Mouse (Mus musculus): ENCODE measurements at regions not wholly inside any gene's neighbourhood (a gene's known extent, or its start where the extent isn't known, plus 50 kb on each side); places are given as distances from the start of the nearest gene placed in this dataset.

DNA sequence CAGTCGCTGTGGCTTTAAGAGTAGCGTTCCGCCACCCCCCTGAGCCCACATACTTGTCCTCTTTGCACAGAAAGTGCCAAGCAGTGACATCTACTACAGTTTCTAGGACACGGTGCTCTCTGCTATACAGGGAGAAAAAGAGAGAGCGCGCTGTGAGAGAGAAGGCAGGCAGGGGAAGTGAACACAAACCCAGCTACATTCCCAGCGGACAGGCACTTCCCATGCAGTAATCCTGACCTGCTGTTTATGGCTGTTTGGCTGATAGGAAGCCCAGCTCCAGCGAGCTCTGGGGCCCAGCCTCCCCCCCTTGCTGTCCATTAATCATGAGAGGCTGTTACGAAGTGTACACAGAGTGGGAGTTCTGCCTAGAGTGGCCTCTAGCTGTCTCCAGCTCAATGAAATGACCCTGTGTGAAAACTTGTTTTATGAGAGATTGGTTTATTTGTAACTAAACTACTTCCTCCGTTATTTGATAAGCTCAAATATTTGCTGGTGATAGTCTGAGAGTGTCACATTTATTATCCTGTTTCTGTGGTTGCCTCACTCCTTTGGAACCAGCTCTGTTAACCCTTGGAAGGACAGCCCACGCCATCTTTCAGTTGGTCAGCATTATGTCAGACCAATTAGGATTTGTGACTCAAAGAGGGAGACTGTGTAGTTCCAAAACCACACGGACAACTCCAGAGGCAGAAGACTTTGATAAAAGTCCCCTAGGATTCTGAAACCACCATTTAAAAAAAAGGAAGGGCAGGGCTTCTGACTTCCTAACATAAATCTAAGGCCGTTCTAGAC is 164.2 kb downstream of the Spry2 start:
- WGBS = 1% methylated on average over 13 of the region's 13 CpGs
- Histone ChIP-seq H3K36me3 (ENCODE audit: control insufficient read depth, insufficient read depth, low read length) (no peaks in the 10 kb centered on the region), H3K4me1 (ENCODE audit: control insufficient read depth, insufficient read depth, low read length) (peaks cover 22% of the 10 kb centered on the region), H3K9me3 (replicated peaks; ENCODE audit: control insufficient read depth, low read length, poor library complexity, severe bottlenecking) (no peaks in the 10 kb centered on the region), H3K4me3 (ENCODE audit: low read depth, low read length) (peak overlapping the region; percentile 39), H3K27ac (ENCODE audit: low read length) (peak overlapping the region; percentile 85), H3K4me2 (ENCODE audit: low read length) (peak overlapping the region; percentile 77), H3K27me3 (ENCODE audit: control insufficient read depth, insufficient read depth, low read depth, low read length) (no peaks in the 10 kb centered on the region), H3K9ac (ENCODE audit: low read depth, low read length) (peak overlapping the region; percentile 67)
- ATAC-seq = peak; percentile 92

DNA sequence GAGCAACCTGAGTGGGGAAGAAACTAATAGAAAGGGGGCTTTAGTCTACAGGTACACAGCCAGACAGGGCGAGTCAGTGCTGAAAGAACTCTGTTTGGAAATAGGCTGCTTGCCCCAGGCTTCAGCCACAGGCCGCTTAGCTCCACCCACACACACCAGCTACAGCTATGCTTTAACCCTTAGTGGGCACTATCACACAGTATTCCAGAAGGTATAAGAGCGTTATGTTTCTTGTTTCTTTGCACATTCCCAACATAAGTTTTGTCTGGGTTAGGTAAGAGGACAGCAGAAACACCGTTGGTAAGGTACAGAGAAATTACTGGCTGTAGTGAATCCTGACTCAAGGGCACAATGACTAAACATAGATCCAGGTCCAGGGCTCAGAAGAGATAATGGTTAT is 165.8 kb downstream of the Spry2 start:
- 7% methylated on average over 4 of the region's 4 CpGs for WGBS
- Histone ChIP-seq H3K4me1 (ENCODE audit: control insufficient read depth, insufficient read depth, low read length) (peaks cover 22% of the 10 kb centered on the region), H3K27me3 (ENCODE audit: control insufficient read depth, insufficient read depth, low read depth, low read length) (no peaks in the 10 kb centered on the region), H3K36me3 (ENCODE audit: control insufficient read depth, insufficient read depth, low read length) (no peaks in the 10 kb centered on the region), H3K4me2 (ENCODE audit: low read length) (peak overlapping the region; percentile 2; the same call in 1 of the 2 replicates), H3K9ac (ENCODE audit: low read depth, low read length) (no peak overlapping the region), H3K4me3 (ENCODE audit: low read depth, low read length) (no peak overlapping the region), H3K27ac (ENCODE audit: low read length) (no peak overlapping the region), H3K9me3 (replicated peaks; ENCODE audit: control insufficient read depth, low read length, poor library complexity, severe bottlenecking) (no peaks in the 10 kb centered on the region)
- ATAC-seq = no peak

DNA sequence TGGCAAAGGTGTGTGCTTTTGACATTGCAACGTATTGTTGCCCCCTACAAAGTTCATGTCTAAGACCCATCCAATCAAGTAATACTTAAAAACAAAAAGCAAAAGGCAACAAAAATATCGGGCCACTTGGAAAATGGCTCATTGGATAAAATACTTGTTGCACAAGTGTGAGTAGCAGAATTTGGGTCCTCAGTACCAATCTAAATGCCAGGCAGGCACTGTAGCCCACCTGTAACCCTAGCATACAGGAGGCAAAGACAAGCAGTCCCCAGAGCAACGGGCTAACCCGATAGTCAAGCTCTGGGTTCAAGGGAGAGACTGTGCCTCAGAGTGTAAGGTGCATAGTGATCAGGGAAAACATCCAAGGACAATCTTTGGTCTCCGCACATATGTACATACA is 167.8 kb downstream of the Spry2 start:
- no peak overlapping the region for H3K9ac ChIP-seq (ENCODE audit: low read depth, low read length)
- H3K27me3 ChIP-seq (ENCODE audit: control insufficient read depth, insufficient read depth, low read depth, low read length) = no peaks in the 10 kb centered on the region
- H3K4me2 ChIP-seq (ENCODE audit: low read length) = no peak overlapping the region
- no peaks in the 10 kb centered on the region for H3K9me3 ChIP-seq (replicated peaks; ENCODE audit: control insufficient read depth, low read length, poor library complexity, severe bottlenecking)
- H3K27ac ChIP-seq (ENCODE audit: low read length) = no peak overlapping the region
- WGBS = 89% methylated on average over 5 of the region's 5 CpGs
- ATAC-seq = no peak
- no peak overlapping the region for H3K4me3 ChIP-seq (ENCODE audit: low read depth, low read length)
- no peaks in the 10 kb centered on the region for H3K36me3 ChIP-seq (ENCODE audit: control insufficient read depth, insufficient read depth, low read length)
- peaks cover 22% of the 10 kb centered on the region for H3K4me1 ChIP-seq (ENCODE audit: control insufficient read depth, insufficient read depth, low read length)

GRCm38 (mm10) chr14:105725741-105726140 is 170.9 kb downstream of the Spry2 start:
- Histone ChIP-seq H3K27me3 (ENCODE audit: control insufficient read depth, insufficient read depth, low read depth, low read length) (no peaks in the 10 kb centered on the region), H3K27ac (ENCODE audit: low read length) (no peak overlapping the region), H3K9me3 (replicated peaks; ENCODE audit: control insufficient read depth, low read length, poor library complexity, severe bottlenecking) (no peaks in the 10 kb centered on the region), H3K36me3 (ENCODE audit: control insufficient read depth, insufficient read depth, low read length) (no peaks in the 10 kb centered on the region), H3K4me1 (ENCODE audit: control insufficient read depth, insufficient read depth, low read length) (peaks cover 2% of the 10 kb centered on the region; the same call in 1 of the 2 replicates), H3K9ac (ENCODE audit: low read depth, low read length) (no peak overlapping the region), H3K4me2 (ENCODE audit: low read length) (no peak overlapping the region), H3K4me3 (ENCODE audit: low read depth, low read length) (no peak overlapping the region)
- WGBS = 15% methylated on average over 8 of the region's 8 CpGs
- no peak for ATAC-seq

GRCm38 (mm10) chr14:105722923-105723322 is 173.7 kb downstream of the Spry2 start:
- H3K27me3 ChIP-seq (ENCODE audit: control insufficient read depth, insufficient read depth, low read depth, low read length) = no peaks in the 10 kb centered on the region
- 82% methylated on average over 2 of the region's 2 CpGs for WGBS
- ATAC-seq = no peak

GRCm38 (mm10) chr14:105721576-105721975 is 175.0 kb downstream of the Spry2 start:
- no peak for ATAC-seq
- WGBS = 87% methylated on average over 3 of the region's 3 CpGs

More at GRCm38 (mm10) chr14:105722923-105723322, 173.7 kb downstream of the Spry2 start:
- H3K9me3 ChIP-seq (replicated peaks; ENCODE audit: control insufficient read depth, low read length, poor library complexity, severe bottlenecking) = no peaks in the 10 kb centered on the region
- no peak overlapping the region for H3K9ac ChIP-seq (ENCODE audit: low read depth, low read length)
- H3K27ac ChIP-seq (ENCODE audit: low read length) = no peak overlapping the region
- no peak overlapping the region for H3K4me2 ChIP-seq (ENCODE audit: low read length)
- H3K4me3 ChIP-seq (ENCODE audit: low read depth, low read length) = no peak overlapping the region
- no peaks in the 10 kb centered on the region for H3K4me1 ChIP-seq (ENCODE audit: control insufficient read depth, insufficient read depth, low read length)
- no peaks in the 10 kb centered on the region for H3K36me3 ChIP-seq (ENCODE audit: control insufficient read depth, insufficient read depth, low read length)

GRCm38 (mm10) chr14:105720816-105721510 is 175.7 kb downstream of the Spry2 start:
- Histone ChIP-seq H3K4me2 (ENCODE audit: low read length) (no peak overlapping the region), H3K4me1 (ENCODE audit: control insufficient read depth, insufficient read depth, low read length) (no peaks in the 10 kb centered on the region), H3K9me3 (replicated peaks; ENCODE audit: control insufficient read depth, low read length, poor library complexity, severe bottlenecking) (no peaks in the 10 kb centered on the region), H3K36me3 (ENCODE audit: control insufficient read depth, insufficient read depth, low read length) (no peaks in the 10 kb centered on the region), H3K9ac (ENCODE audit: low read depth, low read length) (no peak overlapping the region), H3K27me3 (ENCODE audit: control insufficient read depth, insufficient read depth, low read depth, low read length) (no peaks in the 10 kb centered on the region), H3K27ac (ENCODE audit: low read length) (no peak overlapping the region), H3K4me3 (ENCODE audit: low read depth, low read length) (no peak overlapping the region)
- ATAC-seq = no peak
- 85% methylated on average over 6 of the region's 6 CpGs for WGBS

More at GRCm38 (mm10) chr14:105721576-105721975, 175.0 kb downstream of the Spry2 start:
- Histone ChIP-seq H3K27ac (ENCODE audit: low read length) (peak overlapping the region; percentile 17; the same call in 1 of the 2 replicates), H3K9me3 (replicated peaks; ENCODE audit: control insufficient read depth, low read length, poor library complexity, severe bottlenecking) (no peaks in the 10 kb centered on the region), H3K4me2 (ENCODE audit: low read length) (no peak overlapping the region), H3K27me3 (ENCODE audit: control insufficient read depth, insufficient read depth, low read depth, low read length) (no peaks in the 10 kb centered on the region), H3K4me1 (ENCODE audit: control insufficient read depth, insufficient read depth, low read length) (no peaks in the 10 kb centered on the region), H3K9ac (ENCODE audit: low read depth, low read length) (no peak overlapping the region), H3K36me3 (ENCODE audit: control insufficient read depth, insufficient read depth, low read length) (no peaks in the 10 kb centered on the region), H3K4me3 (ENCODE audit: low read depth, low read length) (no peak overlapping the region)

- H3K27me3 ChIP-seq (ENCODE audit: control insufficient read depth, insufficient read depth, low read depth, low read length) = no peaks in the 10 kb centered on the region
- no peaks in the 10 kb centered on the region for H3K36me3 ChIP-seq (ENCODE audit: control insufficient read depth, insufficient read depth, low read length)
- H3K4me3 ChIP-seq (ENCODE audit: low read depth, low read length) = no peak overlapping the region
- no peak overlapping the region for H3K9ac ChIP-seq (ENCODE audit: low read depth, low read length)
- H3K9me3 ChIP-seq (replicated peaks; ENCODE audit: control insufficient read depth, low read length, poor library complexity, severe bottlenecking) = no peaks in the 10 kb centered on the region
- no peaks in the 10 kb centered on the region for H3K4me1 ChIP-seq (ENCODE audit: control insufficient read depth, insufficient read depth, low read length)
- 74% methylated on average over 6 of the region's 6 CpGs for WGBS
- H3K27ac ChIP-seq (ENCODE audit: low read length) = no peak overlapping the region
- H3K4me2 ChIP-seq (ENCODE audit: low read length) = no peak overlapping the region
- no peak for ATAC-seq
These were observed 177.8 kb downstream of the Spry2 start for GRCm38 (mm10) chr14:105718676-105719441.

All from midbrain, embryonic 16.5 days (tissue).